Mouse (Mus musculus) E14TG2a.4 (cell line): Measurements from ENCODE around the gene Usp7.

ENCODE experiments used
- CTCF ChIP-seq: conservative IDR thresholded peaks from 2 replicates; pipeline ENCODE4 v1.5.1; 2014; ENCODE audit warnings: low read length
- NANOG ChIP-seq: IDR thresholded peaks from 2 replicates; pipeline ENCODE4 v1.6.1; 2014; ENCODE audit warnings: borderline replicate concordance, low read length, mixed read lengths
- POU5F1 ChIP-seq: IDR thresholded peaks from 2 replicates; pipeline ENCODE4 v1.6.1; 2014; ENCODE audit warnings: low read length, borderline replicate concordance

DNA sequence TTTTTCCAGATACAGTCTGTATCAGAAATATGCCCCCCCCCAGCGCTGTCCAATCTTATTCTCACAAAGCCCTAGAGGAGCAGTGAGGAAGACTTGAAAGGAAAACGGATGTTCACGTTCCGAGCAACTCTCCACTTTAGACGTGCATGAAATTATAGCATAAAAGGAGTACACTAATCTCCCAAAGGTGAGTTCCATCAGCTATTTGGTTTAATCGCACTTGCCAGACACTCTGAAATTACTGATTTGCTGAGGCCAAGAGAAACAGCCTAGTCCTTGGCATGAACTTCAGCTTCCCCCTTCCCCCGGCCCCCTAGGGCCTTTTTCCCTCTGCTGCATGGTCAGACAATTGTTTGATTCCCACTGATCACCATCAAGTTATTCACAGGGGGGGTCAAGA lies 55.4 kb downstream of the Usp7 start:
- TF ChIP-seq CTCF (no peak), POU5F1 (no peak), NANOG (no peak)
